Mouse (Mus musculus) urinary bladder, postnatal 4 days (tissue): ENCODE data around the gene Sec62.
"Not testable (repeated sequence)": the region's sequence is repeated elsewhere in the genome, so short reads cannot be mapped to it uniquely, and the experiment has no call there.

Experiments used
- DNase-seq, 2 experiments: peaks; one replicate each; pipeline ENCODE4 v3.0.0; 2021 to 2022; ENCODE audit warnings: low spot score in 2 of 2

Sec62 gene

GRCm38 (mm10) chr3:30831848-30832606 is 39.4 kb downstream of the Sec62 start:
- no peak for DNase-seq

- DNase-seq: no peak
These were observed 40.6 kb downstream of the Sec62 start for GRCm38 (mm10) chr3:30833254-30833653.

- no peak for DNase-seq
These were observed 53.1 kb downstream of the Sec62 start for GRCm38 (mm10) chr3:30845755-30846154.

- no peak for DNase-seq
These were observed 54.7 kb downstream of the Sec62 start for GRCm38 (mm10) chr3:30847413-30847812.

- no peak for DNase-seq
These were observed 58.7 kb downstream of the Sec62 start for GRCm38 (mm10) chr3:30851422-30851821.

- no peak for DNase-seq
These were observed 60.9 kb downstream of the Sec62 start for GRCm38 (mm10) chr3:30853596-30853995.

- DNase-seq: peak; percentile 52 to 63
These were observed 63.2 kb downstream of the Sec62 start, which contains the start of gene Gpr160 for GRCm38 (mm10) chr3:30855604-30856458. Gene Gpr160, plus strand, starts transcription at chr3:30855950.

GRCm38 (mm10) chr3:30859599-30859998 is 66.9 kb downstream of the Sec62 start:
- not testable (repeated sequence) for DNase-seq

- DNase-seq: no peak
These were observed 68.0 kb downstream of the Sec62 start for GRCm38 (mm10) chr3:30860705-30861104.

- no peak for DNase-seq
These were observed 71.2 kb downstream of the Sec62 start for GRCm38 (mm10) chr3:30863712-30864435.

GRCm38 (mm10) chr3:30864640-30865039 is 72.0 kb downstream of the Sec62 start:
- DNase-seq: no peak

GRCm38 (mm10) chr3:30868176-30868575 is 75.5 kb downstream of the Sec62 start:
- no peak for DNase-seq

GRCm38 (mm10) chr3:30868625-30869024 is 76.0 kb downstream of the Sec62 start:
- DNase-seq: no peak

GRCm38 (mm10) chr3:30869995-30870394 is 77.3 kb downstream of the Sec62 start:
- DNase-seq: no peak
